Mouse (Mus musculus) heart, adult 2 months (tissue): ENCODE measurements around the gene Nanos3. TPM values are rescaled to one million over a fixed set of nuclear protein-coding genes. Genes with fewer than 3 reads are reported as not detected.

Experiments used
- DNase-seq, 2 experiments: peaks; one replicate each; pipeline ENCODE4 v3.0.0; 2021
- H3K27ac ChIP-seq: fragments of 200-600 bp; 2 replicates; pipeline ENCODE4 v1.8.1; 2022
- H3K27me3 ChIP-seq: fragments of 200-500 bp; 2 replicates; pipeline ENCODE4 v1.6.1; 2012; ENCODE audit warnings: mild to moderate bottlenecking, low read length, inconsistent platforms, mixed read lengths; ENCODE audit not compliant: control insufficient read depth, insufficient read depth
- H3K36me3 ChIP-seq: fragments of 200-500 bp; 2 replicates; pipeline ENCODE4 v1.6.1; 2012; ENCODE audit warnings: low read length, inconsistent platforms; ENCODE audit not compliant: control insufficient read depth, insufficient read depth
- H3K4me1 ChIP-seq: fragments of 200-500 bp; 2 replicates; pipeline ENCODE4 v1.6.1; 2011; ENCODE audit warnings: low read length; ENCODE audit not compliant: control insufficient read depth, insufficient read depth
- H3K4me3 ChIP-seq: fragments of 200-600 bp; 2 replicates; pipeline ENCODE4 v1.8.1; 2022
- H3K79me2 ChIP-seq: fragments of 200-500 bp; replicated peaks from 2 replicates; pipeline ENCODE4 v1.6.1; 2012; ENCODE audit warnings: mild to moderate bottlenecking, inconsistent platforms, low read length, moderate library complexity, mixed read lengths; ENCODE audit not compliant: control insufficient read depth, insufficient read depth
- H3K9ac ChIP-seq: fragments of 200-500 bp; 2 replicates; pipeline ENCODE4 v1.6.1; 2012; ENCODE audit warnings: low read depth, mild to moderate bottlenecking, control low read depth, inconsistent platforms, low read length, mixed read lengths
- CTCF ChIP-seq: fragments of 200-600 bp; IDR thresholded peaks from 2 replicates; pipeline ENCODE4 v1.8.1; 2022; ENCODE audit warnings: antibody characterized with exemption, mild to moderate bottlenecking, moderate library complexity
- EP300 ChIP-seq: fragments of 200-500 bp; IDR thresholded peaks from 2 replicates; pipeline ENCODE4 v1.6.1; 2011; ENCODE audit warnings: low read depth, low read length, control low read depth; ENCODE audit not compliant: insufficient read depth
- POLR2A ChIP-seq: fragments of 200-500 bp; IDR thresholded peaks from 2 replicates; pipeline ENCODE4 v1.6.1; 2011; ENCODE audit warnings: mild to moderate bottlenecking, low read depth, low read length, control low read depth; ENCODE audit not compliant: insufficient read depth
- WGBS: fragments of 180-500 bp; shearing (Covaris S2); methylation state at CpG from one replicate; pipeline ENCODE4 v1.1.7; 2018; 5-methylcytosine and 5-hydroxymethylcytosine counted together
- intact Hi-C: fragments of 180-260 bp; cut with DNase I; formaldehyde crosslinking; loops from one replicate; pipeline ENCODE4 v1.15.1; 2025
- polyA plus RNA-seq: library from polyadenylated mRNA; depleted of rRNA; stranded (reverse); fragments of >200 nt; gene quantifications from 2 replicates; pipeline ENCODE4 v1.2.3, GENCODE M21; 2012
- total RNA-seq, 2 experiments: library from RNA; stranded (reverse); gene quantifications; 2 replicates each; pipeline ENCODE4 v1.2.3; 2021

The Nanos3 gene
- total and polyA plus RNA-seq, 3 experiments, result 0.61 to 1.9 TPM; not detected in 1

GRCm38 (mm10) chr8:84202938-84203917, 18.2 kb upstream of the Nanos3 start:
- H3K4me1 ChIP-seq, result peaks cover 25% of the 10 kb centered on the region
- H3K4me3 ChIP-seq, result peak overlapping the region; percentile 94
- DNase-seq, result peak; percentile 91 to 94
- H3K9ac ChIP-seq, result peak overlapping the region; percentile 99
- no peak for TF ChIP-seq CTCF
- TF ChIP-seq POLR2A, result peak; percentile 79
- peak; percentile 81 for TF ChIP-seq EP300
- peaks cover 29% of the 10 kb centered on the region for H3K36me3 ChIP-seq
- intact Hi-C loops, result no loop called here
- H3K79me2 ChIP-seq, result peaks cover 7% of the 10 kb centered on the region
- WGBS, result under 1% methylated on average over 34 of the region's 34 CpGs
- H3K27me3 ChIP-seq, result no peaks in the 10 kb centered on the region
- peak overlapping the region; percentile 99 for H3K27ac ChIP-seq

GRCm38 (mm10) chr8:84202466-84202865, 17.4 kb upstream of the Nanos3 start:
- Histone ChIP-seq H3K9ac (peak overlapping the region; percentile 99), H3K27me3 (no peaks in the 10 kb centered on the region), H3K36me3 (peaks cover 24% of the 10 kb centered on the region), H3K4me1 (peaks cover 19% of the 10 kb centered on the region), H3K79me2 (peaks cover 7% of the 10 kb centered on the region), H3K4me3 (peak overlapping the region; percentile 94), H3K27ac (peak overlapping the region; percentile 99)
- DNase-seq, result peak; percentile 76 to 84
- TF ChIP-seq POLR2A, result peak; percentile 45; the same call in 1 of the 2 replicates
- TF ChIP-seq EP300, result 0 out of 2 replicates have a peak, but pooled peaks have one; percentile 31
- TF ChIP-seq CTCF, result no peak
- intact Hi-C loops, result no loop called here
- 8% methylated on average over 9 of the region's 9 CpGs for WGBS

GRCm38 (mm10) chr8:84201545-84202245, 16.7 kb upstream of the Nanos3 start:
- TF ChIP-seq POLR2A (peak; percentile 89), CTCF (no peak), EP300 (0 out of 2 replicates have a peak, but pooled peaks have one; percentile 34)
- H3K36me3 ChIP-seq, result peaks cover 16% of the 10 kb centered on the region
- H3K9ac ChIP-seq, result peak overlapping the region; percentile 99
- H3K27ac ChIP-seq, result peak overlapping the region; percentile 99
- DNase-seq, result peak; percentile 92
- peaks cover 7% of the 10 kb centered on the region for H3K79me2 ChIP-seq
- H3K27me3 ChIP-seq, result no peaks in the 10 kb centered on the region
- 12% methylated on average over 15 of the region's 15 CpGs for WGBS
- intact Hi-C loops, result no loop called here
- H3K4me3 ChIP-seq, result peak overlapping the region; percentile 94
- peaks cover 16% of the 10 kb centered on the region for H3K4me1 ChIP-seq

GRCm38 (mm10) chr8:84200652-84201544, 15.9 kb upstream of the Nanos3 start:
- peak; percentile 93 to 96 for DNase-seq
- WGBS, result under 1% methylated on average over 70 of the region's 70 CpGs
- intact Hi-C loops, result no loop called here

GRCm38 (mm10) chr8:84200126-84200555, 15.1 kb upstream of the Nanos3 start:
- intact Hi-C loops, result no loop called here
- WGBS, result 25% methylated on average over 8 of the region's 8 CpGs
- TF ChIP-seq EP300, result no peak
- TF ChIP-seq CTCF, result no peak
- TF ChIP-seq POLR2A, result no peak
- Histone ChIP-seq H3K36me3 (peaks cover 8% of the 10 kb centered on the region), H3K27me3 (no peaks in the 10 kb centered on the region), H3K9ac (peak overlapping the region; percentile 37), H3K4me3 (peak overlapping the region; percentile 94), H3K4me1 (peaks cover 11% of the 10 kb centered on the region), H3K79me2 (peaks cover 4% of the 10 kb centered on the region), H3K27ac (peak overlapping the region; percentile 99)
- peak in 1 of 2 experiments; percentile 60 for DNase-seq

More at GRCm38 (mm10) chr8:84200652-84201544, 15.9 kb upstream of the Nanos3 start:
- peaks cover 5% of the 10 kb centered on the region for H3K79me2 ChIP-seq
- H3K4me3 ChIP-seq, result peak overlapping the region; percentile 94
- no peaks in the 10 kb centered on the region for H3K27me3 ChIP-seq
- H3K27ac ChIP-seq, result peak overlapping the region; percentile 99
- H3K4me1 ChIP-seq, result peaks cover 13% of the 10 kb centered on the region
- peaks cover 15% of the 10 kb centered on the region for H3K36me3 ChIP-seq
- peak; percentile 81 for TF ChIP-seq POLR2A
- TF ChIP-seq CTCF, result no peak
- H3K9ac ChIP-seq, result peak overlapping the region; percentile 99
